Mouse (Mus musculus): ENCODE data around the gene Gapdh. TPM values are rescaled to one million over a fixed set of nuclear protein-coding genes. Genes with fewer than 3 reads are reported as not detected.
A peak's percentile ranks its signal among the peaks of the same experiment; 100 is the strongest.

Gapdh gene
- polyA plus RNA-seq, 1 experiment from 2014 or later, result 1,983 TPM

GRCm38 (mm10) chr6:125192016-125192714 lies 25.9 kb upstream of the Gapdh start:
- whole genome bisulfite sequencing, result under 1% methylated on average over 34 of the region's 34 CpGs
- no peaks in the 10 kb centered on the region for H3K9me3 ChIP-seq
- peak overlapping the region; percentile 85 for H3K9ac ChIP-seq
- peaks cover 50% of the 10 kb centered on the region for H3K36me3 ChIP-seq
- H3K27ac ChIP-seq, result peak overlapping the region; percentile 100
- peak overlapping the region; percentile 91 for H3K4me2 ChIP-seq (replicated peaks)
- H3K4me1 ChIP-seq, result peaks cover 21% of the 10 kb centered on the region
- ATAC-seq (ENCODE audit: low FRiP score, low read depth), result peak; percentile 95
- H3K4me3 ChIP-seq, result peak overlapping the region; percentile 73
- H3K27me3 ChIP-seq, result no peaks in the 10 kb centered on the region

- H3K27ac ChIP-seq, result peak within 1 kb of the TSS; percentile 100
- H3K4me1 ChIP-seq, result peaks cover 21% of the 10 kb centered on the region
- peak; percentile 98 for ATAC-seq (ENCODE audit: low FRiP score, low read depth)
- H3K9ac ChIP-seq, result peak within 1 kb of the TSS; percentile 85
- peak within 1 kb of the TSS; percentile 91 for H3K4me2 ChIP-seq (replicated peaks)
- H3K4me3 ChIP-seq, result peak within 1 kb of the TSS; percentile 73
- H3K36me3 ChIP-seq, result peaks cover 57% of the 10 kb centered on the region
- H3K9me3 ChIP-seq, result no peaks in the 10 kb centered on the region
- no peaks in the 10 kb centered on the region for H3K27me3 ChIP-seq
- under 1% methylated on average over 54 of the region's 54 CpGs for WGBS
Measured at GRCm38 (mm10) chr6:125191332-125192015, 25.2 kb upstream of the Gapdh start, which contains the start of the genes Ncapd2 and Mrpl51. Gene Ncapd2, minus strand, starts transcription at chr6:125191701. Gene Mrpl51, plus strand, starts transcription at chr6:125191801.

GRCm38 (mm10) chr6:125190816-125191215 lies 24.5 kb upstream of the Gapdh start:
- Histone ChIP-seq H3K4me3 (peak overlapping the region; percentile 73), H3K4me2 (replicated peaks) (peak overlapping the region; percentile 66), H3K36me3 (peaks cover 60% of the 10 kb centered on the region), H3K9ac (peak overlapping the region; percentile 80), H3K9me3 (no peaks in the 10 kb centered on the region), H3K4me1 (peaks cover 21% of the 10 kb centered on the region), H3K27ac (peak overlapping the region; percentile 100; the same call in 1 of the 2 replicates), H3K27me3 (no peaks in the 10 kb centered on the region)
- no peak for ATAC-seq (ENCODE audit: low FRiP score, low read depth)

GRCm38 (mm10) chr6:125186203-125186602 lies 19.9 kb upstream of the Gapdh start:
- Histone ChIP-seq H3K9me3 (no peaks in the 10 kb centered on the region), H3K27ac (no peak overlapping the region), H3K27me3 (no peaks in the 10 kb centered on the region), H3K4me2 (replicated peaks) (no peak overlapping the region), H3K4me1 (peaks cover 9% of the 10 kb centered on the region; the same call in 1 of the 2 replicates), H3K36me3 (peaks cover 80% of the 10 kb centered on the region), H3K9ac (no peak overlapping the region), H3K4me3 (no peak overlapping the region)
- ATAC-seq (ENCODE audit: low FRiP score, low read depth), result no peak
- 93% methylated on average over 10 of the region's 10 CpGs for WGBS

- ATAC-seq (ENCODE audit: low FRiP score, low read depth), result no peak
- no peak overlapping the region for H3K4me3 ChIP-seq
- no peak overlapping the region for H3K27ac ChIP-seq
- H3K9ac ChIP-seq, result no peak overlapping the region
- H3K27me3 ChIP-seq, result no peaks in the 10 kb centered on the region
- peaks cover 99% of the 10 kb centered on the region for H3K36me3 ChIP-seq
- 83% methylated on average over 5 of the region's 5 CpGs for WGBS
- no peaks in the 10 kb centered on the region for H3K4me1 ChIP-seq
- H3K9me3 ChIP-seq, result no peaks in the 10 kb centered on the region
- no peak overlapping the region for H3K4me2 ChIP-seq (replicated peaks)
Measured at GRCm38 (mm10) chr6:125182133-125182532, 15.9 kb upstream of the Gapdh start.

- Histone ChIP-seq H3K27ac (no peak overlapping the region), H3K4me1 (no peaks in the 10 kb centered on the region), H3K27me3 (no peaks in the 10 kb centered on the region), H3K4me3 (no peak overlapping the region), H3K36me3 (peaks cover 99% of the 10 kb centered on the region), H3K4me2 (replicated peaks) (no peak overlapping the region), H3K9me3 (no peaks in the 10 kb centered on the region), H3K9ac (no peak overlapping the region)
- WGBS, result 89% methylated on average over 7 of the region's 7 CpGs
- ATAC-seq (ENCODE audit: low FRiP score, low read depth), result no peak
Measured at GRCm38 (mm10) chr6:125179601-125180000, 13.3 kb upstream of the Gapdh start.

GRCm38 (mm10) chr6:125175469-125175868 lies 9.2 kb upstream of the Gapdh start:
- H3K27ac ChIP-seq, result no peak overlapping the region
- no peak overlapping the region for H3K4me3 ChIP-seq
- no peaks in the 10 kb centered on the region for H3K9me3 ChIP-seq
- 90% methylated on average over 5 of the region's 5 CpGs for WGBS
- H3K4me1 ChIP-seq, result no peaks in the 10 kb centered on the region
- no peak overlapping the region for H3K4me2 ChIP-seq (replicated peaks)
- no peak overlapping the region for H3K9ac ChIP-seq
- H3K27me3 ChIP-seq, result no peaks in the 10 kb centered on the region
- ATAC-seq (ENCODE audit: low FRiP score, low read depth), result no peak
- peaks cover 100% of the 10 kb centered on the region for H3K36me3 ChIP-seq

GRCm38 (mm10) chr6:125173256-125173655 lies 7.0 kb upstream of the Gapdh start:
- H3K9ac ChIP-seq, result no peak overlapping the region
- no peak overlapping the region for H3K27ac ChIP-seq
- WGBS, result 94% methylated on average over 7 of the region's 7 CpGs
- peaks cover 100% of the 10 kb centered on the region for H3K36me3 ChIP-seq
- no peak for ATAC-seq (ENCODE audit: low FRiP score, low read depth)
- H3K4me1 ChIP-seq, result no peaks in the 10 kb centered on the region
- H3K4me2 ChIP-seq (replicated peaks), result no peak overlapping the region
- H3K4me3 ChIP-seq, result no peak overlapping the region
- H3K27me3 ChIP-seq, result no peaks in the 10 kb centered on the region
- no peaks in the 10 kb centered on the region for H3K9me3 ChIP-seq

- H3K4me1 ChIP-seq, result peaks cover 4% of the 10 kb centered on the region
- peaks cover 100% of the 10 kb centered on the region for H3K36me3 ChIP-seq
- no peak overlapping the region for H3K4me3 ChIP-seq
- no peak overlapping the region for H3K4me2 ChIP-seq (replicated peaks)
- no peak for ATAC-seq (ENCODE audit: low FRiP score, low read depth)
- WGBS, result 91% methylated on average over 2 of the region's 2 CpGs
- H3K27me3 ChIP-seq, result no peaks in the 10 kb centered on the region
- H3K27ac ChIP-seq, result no peak overlapping the region
- no peak overlapping the region for H3K9ac ChIP-seq
- no peaks in the 10 kb centered on the region for H3K9me3 ChIP-seq
Measured at GRCm38 (mm10) chr6:125172474-125172873, 6.2 kb upstream of the Gapdh start.

- 83% methylated on average over 6 of the region's 6 CpGs for WGBS
- Histone ChIP-seq H3K36me3 (peaks cover 80% of the 10 kb centered on the region), H3K27me3 (no peaks in the 10 kb centered on the region), H3K9ac (no peak overlapping the region; the same call in 1 of the 2 replicates), H3K27ac (no peak overlapping the region), H3K9me3 (no peaks in the 10 kb centered on the region), H3K4me3 (no peak overlapping the region), H3K4me2 (replicated peaks) (no peak overlapping the region), H3K4me1 (peaks cover 22% of the 10 kb centered on the region)
- ATAC-seq (ENCODE audit: low FRiP score, low read depth), result no peak
Measured at GRCm38 (mm10) chr6:125170194-125170593, 3.9 kb upstream of the Gapdh start.

- peaks cover 70% of the 10 kb centered on the region for H3K36me3 ChIP-seq
- H3K4me1 ChIP-seq, result peaks cover 34% of the 10 kb centered on the region
- no peaks in the 10 kb centered on the region for H3K9me3 ChIP-seq
- WGBS, result 92% methylated on average over 14 of the region's 14 CpGs
- 0 out of 2 replicates have a peak overlapping the region, but pooled peaks have one; percentile 4 for H3K9ac ChIP-seq
- H3K27me3 ChIP-seq, result no peaks in the 10 kb centered on the region
- H3K27ac ChIP-seq, result no peak overlapping the region
- no peak overlapping the region for H3K4me3 ChIP-seq
- ATAC-seq (ENCODE audit: low FRiP score, low read depth), result no peak
- no peak overlapping the region for H3K4me2 ChIP-seq (replicated peaks)
Measured at GRCm38 (mm10) chr6:125168086-125168485, 1.8 kb upstream of the Gapdh start.

GRCm38 (mm10) chr6:125166861-125167650 lies 789 bp upstream of the Gapdh start:
- peaks cover 40% of the 10 kb centered on the region for H3K4me1 ChIP-seq
- peak; percentile 12 for ATAC-seq (ENCODE audit: low FRiP score, low read depth)
- no peaks in the 10 kb centered on the region for H3K9me3 ChIP-seq
- H3K4me2 ChIP-seq (replicated peaks), result peak overlapping the region; percentile 84
- H3K27ac ChIP-seq, result peak overlapping the region; percentile 93
- H3K9ac ChIP-seq, result peak overlapping the region; percentile 67
- peaks cover 66% of the 10 kb centered on the region for H3K36me3 ChIP-seq
- 20% methylated on average over 10 of the region's 10 CpGs for WGBS
- no peaks in the 10 kb centered on the region for H3K27me3 ChIP-seq
- H3K4me3 ChIP-seq, result peak overlapping the region; percentile 97

Data from limb, embryonic 13.5 days (tissue).